Mouse (Mus musculus): ENCODE measurements around the gene Tmem165.

DNA sequence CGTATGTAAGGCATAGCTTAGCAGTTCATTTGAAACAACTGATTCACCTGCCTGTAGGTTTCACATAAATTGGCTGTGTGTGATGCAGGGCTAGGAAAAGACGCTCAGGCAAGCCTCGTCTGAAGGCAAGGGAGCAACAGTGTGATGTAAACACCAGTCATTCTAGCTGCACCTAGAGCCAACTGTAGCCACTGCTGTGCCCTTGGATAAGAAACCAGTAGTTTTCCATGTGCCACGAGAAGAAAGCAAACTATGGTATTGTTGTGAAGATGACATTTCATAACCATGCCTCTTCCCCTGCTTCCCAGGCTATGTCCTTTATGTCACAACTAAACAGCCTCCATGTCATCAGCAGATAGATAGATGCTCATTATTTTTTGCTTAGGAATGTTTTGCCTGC lies 40.3 kb upstream of the Tmem165 start:
- no peak for TF ChIP-seq POLR2A (IDR thresholded peaks at IDR 0.05; ENCODE audit: control insufficient read depth, extremely low read depth, insufficient read depth, low read length, poor library complexity)
- no peak for TF ChIP-seq CTCF (IDR thresholded peaks at IDR 0.05; ENCODE audit: borderline replicate concordance, control insufficient read depth, extremely low read depth, insufficient read depth, low read length, poor library complexity)
